Mouse (Mus musculus): ENCODE results near the gene Kbtbd12. TPM values are rescaled to one million over a fixed set of nuclear protein-coding genes. Genes with fewer than 3 reads are reported as not detected.

Kbtbd12 gene
- total RNA-seq, 2 experiments from 2014 or later = 87.6 to 90.7 TPM

DNA sequence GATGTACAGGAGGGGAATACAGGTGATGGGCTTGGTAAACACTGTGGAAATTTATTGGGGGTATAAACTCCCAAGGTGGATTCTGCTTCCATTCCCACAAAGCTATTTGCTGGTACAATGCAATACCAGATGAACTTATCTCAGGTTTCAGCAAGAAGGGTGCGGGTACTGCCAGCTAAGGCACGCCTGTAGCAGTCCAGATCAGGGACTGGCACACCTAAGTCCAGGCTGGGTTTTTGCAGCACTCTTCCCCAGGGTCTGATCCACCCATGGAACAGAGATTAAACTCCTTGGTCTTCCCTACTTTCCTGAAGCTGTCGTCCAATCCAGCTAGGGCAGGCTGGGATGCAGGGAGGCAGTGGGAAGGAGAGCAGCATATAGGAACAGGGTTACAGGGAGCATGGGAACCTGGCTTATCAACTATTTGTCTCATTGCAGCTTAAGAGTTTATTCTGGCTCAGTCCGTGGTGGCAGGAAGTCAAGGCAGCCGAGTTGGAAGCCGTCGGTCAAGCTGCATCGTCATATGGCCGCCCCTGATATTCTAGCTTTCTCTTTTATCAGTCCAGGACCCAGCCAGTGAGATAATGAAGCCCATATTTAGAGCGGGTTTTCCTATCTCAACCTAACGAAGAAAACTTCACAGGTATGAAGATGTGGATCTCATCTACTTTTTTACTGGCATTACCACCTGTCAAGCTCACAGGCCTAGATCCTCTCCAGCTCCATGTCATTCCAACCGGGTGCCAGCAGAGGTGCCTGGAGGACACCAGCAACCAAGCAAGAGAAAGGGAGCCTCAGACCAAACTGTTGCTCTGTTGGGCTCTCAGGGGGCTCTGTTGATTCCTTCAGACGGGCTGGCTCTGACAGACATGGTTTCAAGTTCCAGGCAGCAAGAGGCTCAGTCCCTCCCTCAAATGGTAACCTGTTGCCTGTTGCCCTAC, 135.4 kb downstream of the Kbtbd12 start:
- no peak for DNase-seq (ENCODE audit: low spot score)

DNA sequence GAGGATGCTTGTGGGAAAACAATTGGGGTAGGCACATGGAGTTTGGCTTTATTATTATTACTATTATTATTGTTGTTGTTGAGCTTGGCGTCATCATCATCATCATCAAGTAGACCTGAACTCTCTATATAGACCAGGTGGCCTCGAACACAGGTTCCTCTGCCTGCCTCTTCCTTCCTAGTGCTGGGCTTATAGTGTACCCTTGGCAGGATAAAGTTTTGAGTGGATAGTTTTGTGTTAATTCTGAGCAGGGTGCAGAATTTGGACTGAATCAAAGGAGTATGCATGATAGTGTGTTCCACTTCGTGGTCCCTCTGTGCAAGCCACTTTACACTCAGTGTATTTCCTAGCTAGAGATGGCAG, 137.4 kb downstream of the Kbtbd12 start:
- DNase-seq (ENCODE audit: low spot score) = no peak

DNA sequence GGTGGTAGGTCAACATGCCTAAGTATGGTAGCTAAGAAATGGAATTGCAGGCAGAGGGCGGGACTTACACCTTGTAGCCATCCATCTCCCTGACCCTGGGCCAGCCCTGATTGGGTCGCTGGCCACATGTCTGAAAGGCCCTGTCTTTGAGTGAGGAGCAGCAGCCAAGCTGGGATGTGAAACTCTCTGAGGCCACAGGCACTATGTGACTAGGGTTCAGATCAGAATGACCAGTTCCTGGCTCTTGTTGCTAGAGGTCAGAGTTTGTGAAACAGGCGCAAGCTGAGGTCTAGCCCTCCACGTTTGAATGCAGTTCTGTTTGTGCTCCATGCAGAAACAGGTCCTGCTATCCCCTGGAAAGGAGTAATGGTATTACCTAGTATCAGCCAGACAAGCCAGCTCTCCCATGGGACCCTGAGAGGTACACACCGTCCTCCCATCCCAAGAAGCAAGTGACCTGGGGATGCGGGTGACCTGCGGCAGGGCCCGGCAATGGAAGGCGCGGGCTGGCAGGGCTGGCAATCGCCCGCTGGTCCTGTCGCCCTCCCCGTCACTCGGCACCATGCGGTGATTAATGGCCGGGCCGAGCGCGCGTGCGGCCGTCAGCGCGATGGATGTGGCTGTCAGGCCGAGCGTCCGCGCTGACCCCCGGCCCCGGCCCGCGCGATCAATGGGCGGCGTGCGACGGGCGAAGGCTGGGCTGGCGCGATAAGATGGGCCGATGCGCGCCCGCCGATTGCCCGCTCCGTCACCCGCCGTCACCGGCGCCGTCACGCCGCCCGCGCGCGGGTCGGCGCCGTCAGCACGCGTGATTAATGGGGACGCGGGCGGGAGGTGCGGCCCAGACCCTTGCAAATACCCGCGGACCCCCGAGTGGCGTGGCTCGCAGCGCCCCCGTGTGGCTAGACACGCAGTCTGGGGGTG, 138.0 kb downstream of the Kbtbd12 start:
- DNase-seq (ENCODE audit: low spot score) = peak; percentile 42

Other genes starting within 250 kb of the Kbtbd12 start
- 1 to 10 TPM; 7.1 to 7.6 TPM for gene Eefsec, start 191.4 kb downstream of the Kbtbd12 start, total RNA-seq (2021)
- 10 to 100 TPM; 21.9 to 23.9 TPM for gene Ruvbl1, start 172.5 kb downstream of the Kbtbd12 start, total RNA-seq (2021)
- 10 to 100 TPM; 13.9 to 16.2 TPM for gene Sec61a1, start 119.0 kb downstream of the Kbtbd12 start, total RNA-seq (2021)
- gene Mgll, start 86.5 kb upstream of the Kbtbd12 start, total RNA-seq (2021) = 10 to 100 TPM; 25.2 to 45.8 TPM
- gene Abtb1, start 204.0 kb upstream of the Kbtbd12 start, total RNA-seq (2021) = 10 to 100 TPM; 20.6 to 23.2 TPM
- gene Podxl2, start 237.1 kb upstream of the Kbtbd12 start, total RNA-seq (2021) = 10 to 100 TPM; 63.1 to 63.5 TPM

Measured in gastrocnemius, adult 18-20 months (tissue).